Mouse (Mus musculus) hindbrain, embryonic 12.5 days (tissue): Measurements from ENCODE around the gene Gm17364. TPM values are rescaled to one million over a fixed set of nuclear protein-coding genes. Genes with fewer than 3 reads are reported as not detected.

Experiments
- ATAC-seq: fragments of 200-750 bp; cut with Nextera tagmentation; 2 replicates; pipeline ENCODE4 v1.8.0; 2017; ENCODE audit warnings: moderate TSS enrichment; ENCODE audit not compliant: low FRiP score
- H3K27ac ChIP-seq: fragments of 300-500 bp; sonication (generic); 2 replicates; pipeline ENCODE4 v1.5.1; 2016; ENCODE audit warnings: mild to moderate bottlenecking
- H3K27me3 ChIP-seq: fragments of 300-500 bp; sonication (generic); 2 replicates; pipeline ENCODE4 v1.6.1; 2016; ENCODE audit warnings: mild to moderate bottlenecking
- H3K36me3 ChIP-seq: fragments of 300-500 bp; sonication (generic); 2 replicates; pipeline ENCODE4 v1.6.1; 2016; ENCODE audit warnings: mild to moderate bottlenecking
- H3K4me1 ChIP-seq: fragments of 300-500 bp; sonication (generic); 2 replicates; pipeline ENCODE4 v1.6.1; 2016
- H3K4me2 ChIP-seq: fragments of 300-500 bp; sonication (generic); replicated peaks from 2 replicates; pipeline ENCODE4 v1.6.1; 2016; ENCODE audit warnings: mild to moderate bottlenecking
- H3K4me3 ChIP-seq: fragments of 300-500 bp; sonication (generic); 2 replicates; pipeline ENCODE4 v1.5.1; 2016; ENCODE audit warnings: mild to moderate bottlenecking
- H3K9ac ChIP-seq: fragments of 300-500 bp; sonication (generic); 2 replicates; pipeline ENCODE4 v1.6.1; 2016; ENCODE audit warnings: mild to moderate bottlenecking, moderate library complexity
- H3K9me3 ChIP-seq: fragments of 300-500 bp; sonication (generic); replicated peaks from 2 replicates; pipeline ENCODE4 v1.6.1; 2016; ENCODE audit warnings: mild to moderate bottlenecking
- WGBS: fragments of 180-500 bp; shearing (Covaris S2); methylation state at CpG from one replicate; pipeline ENCODE4 v1.1.7; 2016; 5-methylcytosine and 5-hydroxymethylcytosine counted together
- polyA plus RNA-seq: library from polyadenylated mRNA; unstranded; fragments of >200 nt; fragmentation: Nextera tagmentation; extraction: Ambion mirVana; gene quantifications from 2 replicates; pipeline ENCODE4 v1.2.1, GENCODE M21; 2016

Gene Gm17364
- not detected in 2 replicates for polyA plus RNA-seq

- no peak for ATAC-seq
- WGBS = 96% methylated on average over 10 of the region's 10 CpGs
- H3K4me1 ChIP-seq = no peaks in the 10 kb centered on the region
Observed at GRCm38 (mm10) chr13:41273927-41274650, at the start of gene Gm17364. TSS of gene Gm17364 (minus strand) at chr13:41273977.

GRCm38 (mm10) chr13:41321433-41321832 is 47.7 kb upstream of the Gm17364 start:
- H3K36me3 ChIP-seq = peaks cover 10% of the 10 kb centered on the region
- no peak overlapping the region for H3K4me3 ChIP-seq
- no peak for ATAC-seq
- 86% methylated on average over 3 of the region's 3 CpGs for WGBS
- H3K9ac ChIP-seq = no peak overlapping the region
- H3K27me3 ChIP-seq = no peaks in the 10 kb centered on the region
- no peaks in the 10 kb centered on the region for H3K9me3 ChIP-seq
- H3K4me2 ChIP-seq = no peak overlapping the region
- no peaks in the 10 kb centered on the region; the same call in 1 of the 2 replicates for H3K4me1 ChIP-seq
- H3K27ac ChIP-seq = peak overlapping the region; percentile 55; the same call in 1 of the 2 replicates

More at GRCm38 (mm10) chr13:41273927-41274650, at the start of gene Gm17364:
- no peaks in the 10 kb centered on the region for H3K9me3 ChIP-seq
- no peak within 1 kb of the TSS for H3K4me3 ChIP-seq
- no peak within 1 kb of the TSS for H3K27ac ChIP-seq
- H3K36me3 ChIP-seq = peaks cover 15% of the 10 kb centered on the region
- no peak within 1 kb of the TSS for H3K4me2 ChIP-seq
- H3K9ac ChIP-seq = no peak within 1 kb of the TSS
- H3K27me3 ChIP-seq = no peaks in the 10 kb centered on the region

GRCm38 (mm10) chr13:41320749-41321148 is 47.0 kb upstream of the Gm17364 start:
- no peak overlapping the region for H3K9ac ChIP-seq
- ATAC-seq = no peak
- H3K4me2 ChIP-seq = no peak overlapping the region
- no peaks in the 10 kb centered on the region for H3K9me3 ChIP-seq
- peaks cover 15% of the 10 kb centered on the region for H3K36me3 ChIP-seq
- no peaks in the 10 kb centered on the region for H3K27me3 ChIP-seq
- H3K27ac ChIP-seq = peak overlapping the region; percentile 55
- no peaks in the 10 kb centered on the region; the same call in 1 of the 2 replicates for H3K4me1 ChIP-seq
- H3K4me3 ChIP-seq = no peak overlapping the region
- WGBS = 65% methylated on average over 5 of the region's 5 CpGs

- ATAC-seq = no peak
- H3K4me1 ChIP-seq = peaks cover 13% of the 10 kb centered on the region; the same call in 1 of the 2 replicates
- H3K27me3 ChIP-seq = peaks cover 12% of the 10 kb centered on the region
- H3K9me3 ChIP-seq = no peaks in the 10 kb centered on the region
- H3K4me3 ChIP-seq = no peak overlapping the region
- WGBS = 63% methylated on average over 10 of the region's 10 CpGs
- H3K36me3 ChIP-seq = no peaks in the 10 kb centered on the region
- H3K27ac ChIP-seq = no peak overlapping the region
- no peak overlapping the region for H3K4me2 ChIP-seq
- no peak overlapping the region for H3K9ac ChIP-seq
Observed at GRCm38 (mm10) chr13:41302716-41303115, 28.9 kb upstream of the Gm17364 start.

- Histone ChIP-seq H3K27ac (no peak overlapping the region), H3K4me1 (peaks cover 19% of the 10 kb centered on the region), H3K9ac (no peak overlapping the region), H3K9me3 (no peaks in the 10 kb centered on the region), H3K36me3 (no peaks in the 10 kb centered on the region), H3K4me3 (no peak overlapping the region), H3K4me2 (no peak overlapping the region), H3K27me3 (peaks cover 19% of the 10 kb centered on the region)
- ATAC-seq = no peak
- WGBS = 50% methylated on average over 4 of the region's 4 CpGs
Observed at GRCm38 (mm10) chr13:41300037-41300436, 26.3 kb upstream of the Gm17364 start.

GRCm38 (mm10) chr13:41298996-41299395 is 25.2 kb upstream of the Gm17364 start:
- H3K27ac ChIP-seq = no peak overlapping the region
- H3K9me3 ChIP-seq = no peaks in the 10 kb centered on the region
- H3K36me3 ChIP-seq = no peaks in the 10 kb centered on the region
- WGBS = 18% methylated on average over 5 of the region's 5 CpGs
- no peak overlapping the region for H3K9ac ChIP-seq
- peaks cover 19% of the 10 kb centered on the region for H3K27me3 ChIP-seq
- H3K4me2 ChIP-seq = no peak overlapping the region
- no peak for ATAC-seq
- peaks cover 19% of the 10 kb centered on the region for H3K4me1 ChIP-seq
- no peak overlapping the region for H3K4me3 ChIP-seq

- ATAC-seq = no peak
- H3K27ac ChIP-seq = no peak overlapping the region
- WGBS = 34% methylated on average over 2 of the region's 2 CpGs
Observed at GRCm38 (mm10) chr13:41298533-41298932, 24.8 kb upstream of the Gm17364 start.

GRCm38 (mm10) chr13:41296396-41296795 is 22.6 kb upstream of the Gm17364 start:
- Histone ChIP-seq H3K9ac (no peak overlapping the region), H3K9me3 (no peaks in the 10 kb centered on the region), H3K4me1 (peaks cover 22% of the 10 kb centered on the region), H3K27me3 (peaks cover 13% of the 10 kb centered on the region), H3K27ac (no peak overlapping the region), H3K4me3 (no peak overlapping the region), H3K4me2 (no peak overlapping the region), H3K36me3 (no peaks in the 10 kb centered on the region)
- ATAC-seq = peak; percentile 71
- WGBS = 37% methylated on average over 10 of the region's 10 CpGs

More at GRCm38 (mm10) chr13:41298533-41298932, 24.8 kb upstream of the Gm17364 start:
- Histone ChIP-seq H3K4me2 (no peak overlapping the region), H3K27me3 (peaks cover 19% of the 10 kb centered on the region), H3K9me3 (no peaks in the 10 kb centered on the region), H3K36me3 (no peaks in the 10 kb centered on the region), H3K9ac (no peak overlapping the region), H3K4me1 (peaks cover 22% of the 10 kb centered on the region), H3K4me3 (no peak overlapping the region)

GRCm38 (mm10) chr13:41295886-41296285 is 22.1 kb upstream of the Gm17364 start:
- no peaks in the 10 kb centered on the region for H3K36me3 ChIP-seq
- H3K27ac ChIP-seq = no peak overlapping the region
- H3K4me3 ChIP-seq = no peak overlapping the region
- no peak overlapping the region for H3K4me2 ChIP-seq
- H3K9me3 ChIP-seq = no peaks in the 10 kb centered on the region
- peaks cover 22% of the 10 kb centered on the region for H3K4me1 ChIP-seq
- no peak for ATAC-seq
- WGBS = 70% methylated on average over 6 of the region's 6 CpGs
- H3K27me3 ChIP-seq = peaks cover 12% of the 10 kb centered on the region; the same call in 1 of the 2 replicates
- H3K9ac ChIP-seq = no peak overlapping the region

GRCm38 (mm10) chr13:41293595-41293994 is 19.8 kb upstream of the Gm17364 start:
- ATAC-seq = no peak
- Histone ChIP-seq H3K9me3 (no peaks in the 10 kb centered on the region), H3K27ac (no peak overlapping the region), H3K36me3 (no peaks in the 10 kb centered on the region), H3K27me3 (0 out of 2 replicates have a peak, but pooled peaks cover 8% of the 10 kb centered on the region), H3K4me2 (no peak overlapping the region), H3K4me1 (peaks cover 11% of the 10 kb centered on the region; the same call in 1 of the 2 replicates), H3K9ac (no peak overlapping the region), H3K4me3 (no peak overlapping the region)
- WGBS = 31% methylated on average over 5 of the region's 5 CpGs

GRCm38 (mm10) chr13:41291466-41291974 is 17.7 kb upstream of the Gm17364 start:
- Histone ChIP-seq H3K4me3 (no peak overlapping the region), H3K27me3 (no peaks in the 10 kb centered on the region), H3K36me3 (no peaks in the 10 kb centered on the region), H3K9me3 (no peaks in the 10 kb centered on the region), H3K9ac (no peak overlapping the region), H3K4me1 (peaks cover 7% of the 10 kb centered on the region; the same call in 1 of the 2 replicates), H3K4me2 (no peak overlapping the region), H3K27ac (no peak overlapping the region)
- WGBS = 89% methylated on average over 4 of the region's 4 CpGs
- ATAC-seq = no peak

- no peaks in the 10 kb centered on the region for H3K27me3 ChIP-seq
- no peak overlapping the region for H3K4me3 ChIP-seq
- no peaks in the 10 kb centered on the region for H3K36me3 ChIP-seq
- H3K4me1 ChIP-seq = no peaks in the 10 kb centered on the region
- ATAC-seq = no peak
- no peak overlapping the region for H3K4me2 ChIP-seq
- 69% methylated on average over 3 of the region's 3 CpGs for WGBS
- no peak overlapping the region for H3K27ac ChIP-seq
- no peak overlapping the region for H3K9ac ChIP-seq
- no peaks in the 10 kb centered on the region for H3K9me3 ChIP-seq
Observed at GRCm38 (mm10) chr13:41286285-41286684, 12.5 kb upstream of the Gm17364 start.
